Mouse (Mus musculus) MEL (cell line): Measurements from ENCODE around the gene Tsc22d1. TPM values are rescaled to one million over a fixed set of nuclear protein-coding genes. Genes with fewer than 3 reads are reported as not detected.

Experiments used
- DNase-seq: peaks from one replicate; pipeline ENCODE4 v3.0.0; 2011; ENCODE audit warnings: low read depth, low spot score
- H3K27ac ChIP-seq: 2 replicates; pipeline ENCODE4 v1.5.1; 2012; ENCODE audit warnings: low read depth, mild to moderate bottlenecking, control low read depth, low read length, moderate library complexity; ENCODE audit not compliant: control insufficient read depth
- H3K27me3 ChIP-seq, 2 experiments: fragments of 150-350 bp in 1 of 2; sonication (generic) in 1 of 2; 2 replicates each; pipeline ENCODE4 v1.6.1; 2012; ENCODE audit warnings: low read length in 2 of 2, mild to moderate bottlenecking in 2 of 2, improper control_type of control experiment in 1 of 2, moderate library complexity in 1 of 2; ENCODE audit not compliant: insufficient read depth in 2 of 2, control insufficient read depth in 1 of 2
- H3K36me3 ChIP-seq, 2 experiments: 2 replicates each; pipeline ENCODE4 v1.6.1; 2012 to 2014; ENCODE audit warnings: low read length in 2 of 2, improper control_type of control experiment in 1 of 2, inconsistent platforms in 1 of 2, mild to moderate bottlenecking in 1 of 2; ENCODE audit not compliant: insufficient read depth in 2 of 2, control insufficient read depth in 1 of 2
- H3K4me1 ChIP-seq, 2 experiments: fragments of 150-350 bp in 1 of 2; sonication (generic) in 1 of 2; 2 replicates each; pipeline ENCODE4 v1.6.1; 2012; ENCODE audit warnings: low read length in 2 of 2, improper control_type of control experiment in 1 of 2, mild to moderate bottlenecking in 1 of 2; ENCODE audit not compliant: insufficient read depth in 2 of 2, control insufficient read depth in 1 of 2
- H3K4me3 ChIP-seq, 2 experiments: fragments of 150-350 bp in 1 of 2; sonication (generic) in 1 of 2; 2 replicates each; pipeline ENCODE4 v1.5.1; 2012; ENCODE audit warnings: low read depth in 2 of 2, low read length in 2 of 2, mild to moderate bottlenecking in 2 of 2, moderate library complexity in 2 of 2, control low read depth in 1 of 2, improper control_type of control experiment in 1 of 2; ENCODE audit not compliant: control insufficient read depth in 1 of 2, insufficient read depth in 1 of 2
- H3K79me2 ChIP-seq: 2 replicates; pipeline ENCODE4 v1.6.1; 2012; ENCODE audit warnings: mild to moderate bottlenecking, low read length, moderate library complexity; ENCODE audit not compliant: control insufficient read depth, poor library complexity, insufficient read depth
- H3K9ac ChIP-seq: 2 replicates; pipeline ENCODE4 v1.6.1; 2012; ENCODE audit warnings: low read depth, mild to moderate bottlenecking, control low read depth, low read length, moderate library complexity; ENCODE audit not compliant: control insufficient read depth, poor library complexity, severe bottlenecking
- H3K9me3 ChIP-seq: fragments of 150-350 bp; sonication (generic); replicated peaks from 2 replicates; pipeline ENCODE4 v1.6.1; 2012; ENCODE audit warnings: mild to moderate bottlenecking, low read length, improper control_type of control experiment, moderate library complexity; ENCODE audit not compliant: insufficient read depth
- BHLHE40 ChIP-seq: IDR thresholded peaks from 2 replicates; pipeline ENCODE4 v1.6.1; 2012; ENCODE audit warnings: low read depth, mild to moderate bottlenecking, inconsistent platforms, low read length, improper control_type of control experiment, borderline replicate concordance
- CHD2 ChIP-seq: IDR thresholded peaks from 2 replicates; pipeline ENCODE4 v1.6.1; 2011; ENCODE audit warnings: low read length, improper control_type of control experiment
- CTCF ChIP-seq, 3 experiments: IDR thresholded peaks in 2 of 3; conservative IDR thresholded peaks in 1 of 3; 2 replicates each; pipeline ENCODE4 v1.5.1; 2011 to 2012; ENCODE audit warnings: low read length in 3 of 3, low read depth in 2 of 3, mild to moderate bottlenecking in 2 of 3, improper control_type of control experiment in 1 of 3, inconsistent platforms in 1 of 3, mixed read lengths in 1 of 3, moderate library complexity in 1 of 3; ENCODE audit not compliant: control insufficient read depth in 1 of 3, insufficient read depth in 1 of 3, poor library complexity in 1 of 3, severe bottlenecking in 1 of 3
- E2F4 ChIP-seq: IDR thresholded peaks from 2 replicates; pipeline ENCODE4 v1.6.1; 2011; ENCODE audit warnings: low read depth, low read length, improper control_type of control experiment, borderline replicate concordance
- EP300 ChIP-seq, 2 experiments: IDR thresholded peaks; 2 replicates each; pipeline ENCODE4 v1.6.1; 2011; ENCODE audit warnings: improper control_type of control experiment in 2 of 2, low read length in 2 of 2, low read depth in 1 of 2, mild to moderate bottlenecking in 1 of 2
- ETS1 ChIP-seq: IDR thresholded peaks from 2 replicates; pipeline ENCODE4 v1.6.1; 2012; ENCODE audit warnings: low read depth, mild to moderate bottlenecking, inconsistent platforms, low read length, improper control_type of control experiment, moderate library complexity
- GATA1 ChIP-seq: IDR thresholded peaks from 2 replicates; pipeline ENCODE4 v1.6.1; 2011; ENCODE audit warnings: low read depth, low read length, improper control_type of control experiment
- HCFC1 ChIP-seq: IDR thresholded peaks from 2 replicates; pipeline ENCODE4 v1.6.1; 2012; ENCODE audit warnings: low read depth, mild to moderate bottlenecking, inconsistent platforms, low read length, improper control_type of control experiment, moderate library complexity
- KAT2A ChIP-seq: conservative IDR thresholded peaks from 2 replicates; pipeline ENCODE4 v1.6.1; 2012; ENCODE audit warnings: low read depth, low read length, improper control_type of control experiment, inconsistent platforms
- MAX ChIP-seq: IDR thresholded peaks from 2 replicates; pipeline ENCODE4 v1.6.1; 2011; ENCODE audit warnings: low read length, improper control_type of control experiment
- MEF2A ChIP-seq: IDR thresholded peaks from 2 replicates; pipeline ENCODE4 v1.6.1; 2014; ENCODE audit warnings: low read depth, mild to moderate bottlenecking, inconsistent platforms, low read length, improper control_type of control experiment; ENCODE audit not compliant: poor library complexity, insufficient replicate concordance, severe bottlenecking; ENCODE audit errors: extremely low read depth
- MXI1 ChIP-seq: IDR thresholded peaks from 2 replicates; pipeline ENCODE4 v1.6.1; 2011; ENCODE audit warnings: mild to moderate bottlenecking, low read depth, low read length, improper control_type of control experiment
- MYB ChIP-seq: IDR thresholded peaks from 2 replicates; pipeline ENCODE4 v1.6.1; 2011; ENCODE audit warnings: mild to moderate bottlenecking, low read depth, low read length, improper control_type of control experiment
- MYC ChIP-seq: IDR thresholded peaks from 2 replicates; pipeline ENCODE4 v1.6.1; 2011; ENCODE audit warnings: low read depth, mild to moderate bottlenecking, low read length, improper control_type of control experiment, moderate library complexity
- NELFE ChIP-seq: IDR thresholded peaks from 2 replicates; pipeline ENCODE4 v1.6.1; 2011; ENCODE audit warnings: low read depth, low read length, improper control_type of control experiment
- NRF1 ChIP-seq: IDR thresholded peaks from 2 replicates; pipeline ENCODE4 v1.6.1; 2014; ENCODE audit warnings: low read depth, mild to moderate bottlenecking, inconsistent platforms, low read length, improper control_type of control experiment, moderate library complexity; ENCODE audit not compliant: poor library complexity, insufficient read depth, severe bottlenecking
- RAD21 ChIP-seq: IDR thresholded peaks from 2 replicates; pipeline ENCODE4 v1.6.1; 2011; ENCODE audit warnings: mild to moderate bottlenecking, low read depth, low read length, improper control_type of control experiment
- RCOR1 ChIP-seq: IDR thresholded peaks from 2 replicates; pipeline ENCODE4 v1.6.1; 2012; ENCODE audit warnings: low read depth, mild to moderate bottlenecking, inconsistent platforms, low read length, improper control_type of control experiment
- SIN3A ChIP-seq: IDR thresholded peaks from 2 replicates; pipeline ENCODE4 v1.6.1; 2012; ENCODE audit warnings: low read length, improper control_type of control experiment, inconsistent platforms
- TAL1 ChIP-seq: IDR thresholded peaks from 2 replicates; pipeline ENCODE4 v1.6.1; 2012; ENCODE audit warnings: mild to moderate bottlenecking, inconsistent platforms, low read length, moderate library complexity, mixed read lengths
- TBP ChIP-seq: IDR thresholded peaks from 2 replicates; pipeline ENCODE4 v1.8.0; 2011; ENCODE audit warnings: low read depth, low read length, improper control_type of control experiment
- USF1 ChIP-seq: IDR thresholded peaks from 2 replicates; pipeline ENCODE4 v1.6.1; 2014; ENCODE audit warnings: low read depth, mild to moderate bottlenecking, inconsistent platforms, low read length, improper control_type of control experiment, moderate library complexity
- USF2 ChIP-seq, 2 experiments: IDR thresholded peaks; 2 replicates each; pipeline ENCODE4 v1.6.1; 2011 to 2012; ENCODE audit warnings: improper control_type of control experiment in 2 of 2, low read length in 2 of 2, borderline replicate concordance in 1 of 2, inconsistent platforms in 1 of 2, low read depth in 1 of 2, mild to moderate bottlenecking in 1 of 2; ENCODE audit not compliant: insufficient read depth in 1 of 2
- ZC3H11A ChIP-seq: IDR thresholded peaks from 2 replicates; pipeline ENCODE4 v1.6.1; 2012; ENCODE audit warnings: low read depth, mild to moderate bottlenecking, inconsistent platforms, low read length, improper control_type of control experiment
- polyA plus RNA-seq, 2 experiments: library from polyadenylated mRNA; stranded (reverse) in 1 of 2; unstranded in 1 of 2; fragments of >175 nt in 1 of 2; fragments of >200 nt in 1 of 2; gene quantifications; 2 replicates each; pipeline versions ENCODE4 v1.2.1 to v1.2.4; 2012; ENCODE audit warnings: low replicate concordance in 2 of 2, low read depth in 1 of 2; ENCODE audit not compliant: insufficient read length in 2 of 2, insufficient read depth in 1 of 2, missing spikeins in 1 of 2
- total RNA-seq: library from RNA; depleted of rRNA; stranded (reverse); fragments of 300-350 nt; gene quantifications from 2 replicates; pipeline ENCODE4 v1.2.3, GENCODE M21; 2012

Tsc22d1 gene
- total and polyA plus RNA-seq, 3 experiments, result 7.6 to 15.9 TPM; not detected in 1

DNA sequence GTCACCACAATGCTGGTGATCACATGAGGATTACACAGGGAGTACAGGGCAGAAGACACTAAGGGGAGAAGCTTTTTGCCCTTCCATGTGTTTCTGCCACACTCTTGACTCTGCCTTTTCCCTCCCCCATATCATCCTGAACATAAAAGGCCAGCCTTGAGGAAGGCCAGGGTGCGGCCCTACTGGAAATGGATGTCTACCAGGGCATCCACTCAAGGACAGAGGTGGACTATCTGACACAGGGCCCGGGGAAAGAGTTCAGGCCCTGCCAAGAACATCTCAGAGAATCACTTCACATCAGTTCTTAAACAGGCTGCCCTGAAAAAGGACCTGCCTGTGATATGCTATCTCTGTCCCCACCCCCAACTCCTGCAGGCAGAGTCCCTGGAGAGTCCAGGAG lies 126.6 kb downstream of the Tsc22d1 start:
- Histone ChIP-seq H3K4me3 (no peak overlapping the region), H3K36me3 (no peaks in the 10 kb centered on the region), H3K27ac (no peak overlapping the region)
- TF ChIP-seq MXI1 (no peak), MAX (no peak), NRF1 (no peak), CHD2 (no peak), CTCF (IDR thresholded peaks at IDR 0.05 in 2 of 3, conservative IDR thresholded peaks at IDR 0.05 in 1 of 3; ENCODE audit: control insufficient read depth in 1 of 3, insufficient read depth in 1 of 3, low read depth in 2 of 3, low read length in 3 of 3, poor library complexity in 1 of 3, severe bottlenecking in 1 of 3) (no peak), MYB (no peak)
- TF ChIP-seq, all 39 proteins: peak for 0
- DNase-seq, result no peak
- no peak overlapping the region for H3K9ac ChIP-seq
- H3K9me3 ChIP-seq, result no peaks in the 10 kb centered on the region
- no peaks in the 10 kb centered on the region for H3K27me3 ChIP-seq
- H3K79me2 ChIP-seq, result no peaks in the 10 kb centered on the region
- no peaks in the 10 kb centered on the region for H3K4me1 ChIP-seq

DNA sequence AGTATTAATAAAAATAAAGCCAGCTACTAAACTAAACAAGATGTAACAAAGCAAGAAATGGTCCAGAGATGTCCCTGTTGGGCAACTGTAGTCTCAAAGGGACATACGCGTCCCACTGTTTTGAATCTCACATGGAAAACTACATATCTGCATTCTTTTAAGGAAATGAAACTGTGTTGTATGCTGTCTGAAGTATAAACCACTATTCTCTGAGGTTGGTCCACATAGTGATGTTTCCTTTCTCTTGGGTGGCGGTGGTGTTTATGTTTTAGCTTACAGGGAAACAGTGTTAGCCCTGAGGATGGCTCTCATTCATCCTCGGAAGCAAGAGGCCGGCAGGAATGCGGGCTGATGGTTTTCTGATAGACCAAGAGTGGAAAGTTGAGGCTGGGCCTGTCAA lies 129.4 kb downstream of the Tsc22d1 start:
- Histone ChIP-seq H3K9me3 (no peaks in the 10 kb centered on the region), H3K27me3 (no peaks in the 10 kb centered on the region), H3K27ac (no peak overlapping the region), H3K4me3 (no peak overlapping the region), H3K36me3 (no peaks in the 10 kb centered on the region), H3K79me2 (no peaks in the 10 kb centered on the region), H3K9ac (no peak overlapping the region), H3K4me1 (no peaks in the 10 kb centered on the region)
- TF ChIP-seq TBP (no peak), KAT2A (no peak), HCFC1 (no peak), E2F4 (no peak), EP300 (IDR thresholded peaks at IDR 0.05; ENCODE audit: low read depth in 1 of 2, low read length in 2 of 2) (no peak), RCOR1 (no peak)
- DNase-seq, result no peak

DNA sequence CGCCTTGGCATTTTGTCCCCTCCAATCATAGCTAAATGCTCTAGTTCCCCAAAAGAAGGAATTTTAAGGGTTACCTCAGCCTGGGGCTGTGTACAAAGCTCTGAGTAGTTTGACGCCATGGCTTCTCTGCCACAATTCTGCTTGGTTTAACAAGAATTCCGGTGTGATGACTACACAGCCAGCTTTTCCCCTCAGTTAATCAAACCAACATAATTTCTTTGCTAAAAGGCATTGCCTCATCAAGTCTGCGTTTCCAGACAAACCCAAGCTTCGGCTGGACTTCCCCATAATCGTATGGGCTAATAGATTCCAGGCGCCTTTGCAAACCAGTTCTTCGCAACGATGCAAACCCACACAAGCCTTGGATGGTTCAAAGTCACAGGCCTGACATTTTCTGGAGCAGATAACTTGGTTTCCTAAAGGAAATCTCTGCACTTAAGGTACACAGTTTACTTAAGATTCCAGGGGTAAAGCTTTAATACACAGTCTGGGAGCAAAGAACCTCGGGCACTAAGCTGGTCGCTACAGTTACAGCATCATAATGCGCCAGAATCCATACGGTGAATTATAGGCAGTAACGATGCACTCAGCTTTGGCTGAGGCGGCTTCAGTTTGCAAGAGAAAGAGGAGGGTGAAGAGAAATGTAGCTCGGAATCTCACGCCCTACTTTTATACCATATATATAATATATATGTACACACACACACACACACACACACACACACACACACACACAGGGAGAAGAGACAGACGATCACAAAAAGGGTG lies 140.7 kb downstream of the Tsc22d1 start:
- no peak overlapping the region for H3K9ac ChIP-seq
- no peak overlapping the region for H3K4me3 ChIP-seq
- no peak overlapping the region for H3K27ac ChIP-seq
- H3K36me3 ChIP-seq, result no peaks in the 10 kb centered on the region
- no peaks in the 10 kb centered on the region for H3K79me2 ChIP-seq
- peaks cover 0 to 8% of the 10 kb centered on the region in 2 experiments; a peak in 2 of 4 replicates for H3K4me1 ChIP-seq
- H3K27me3 ChIP-seq, result peaks cover 18% of the 10 kb centered on the region in 2 experiments
- DNase-seq, result no peak
- no peaks in the 10 kb centered on the region for H3K9me3 ChIP-seq
- TF ChIP-seq RAD21, result no peak
- no peak for TF ChIP-seq USF1
- no peak for TF ChIP-seq RCOR1
- no peak for TF ChIP-seq USF2 (IDR thresholded peaks at IDR 0.05; ENCODE audit: borderline replicate concordance in 1 of 2, insufficient read depth in 1 of 2, low read depth in 1 of 2, low read length in 2 of 2)
- TF ChIP-seq MYC, result no peak
- no peak for TF ChIP-seq BHLHE40
- no peak for TF ChIP-seq CTCF (IDR thresholded peaks at IDR 0.05 in 2 of 3, conservative IDR thresholded peaks at IDR 0.05 in 1 of 3; ENCODE audit: control insufficient read depth in 1 of 3, insufficient read depth in 1 of 3, low read depth in 2 of 3, low read length in 3 of 3, poor library complexity in 1 of 3, severe bottlenecking in 1 of 3)
- no peak for TF ChIP-seq NELFE
- TF ChIP-seq MEF2A, result no peak
- TF ChIP-seq MYB, result no peak
- no peak for TF ChIP-seq E2F4
- TF ChIP-seq GATA1, result no peak
- no peak for TF ChIP-seq TAL1
- no peak for TF ChIP-seq ETS1
- TF ChIP-seq ZC3H11A, result no peak
- TF ChIP-seq MXI1, result no peak
- no peak for TF ChIP-seq SIN3A
